Mouse (Mus musculus) E14TG2a.4 (cell line): ENCODE results near the gene Kdelr2.

Experiments used
- CTCF ChIP-seq: conservative IDR thresholded peaks from 2 replicates; pipeline ENCODE4 v1.5.1; 2014; ENCODE audit warnings: low read length
- NANOG ChIP-seq: IDR thresholded peaks from 2 replicates; pipeline ENCODE4 v1.6.1; 2014; ENCODE audit warnings: borderline replicate concordance, low read length, mixed read lengths
- POU5F1 ChIP-seq: IDR thresholded peaks from 2 replicates; pipeline ENCODE4 v1.6.1; 2014; ENCODE audit warnings: low read length, borderline replicate concordance

GRCm38 (mm10) chr5:143403221-143404147, at the start of gene Kdelr2:
- TF ChIP-seq CTCF (no peak), NANOG (no peak), POU5F1 (no peak)
